Mouse (Mus musculus) heart, embryonic 11.5 days (tissue): ENCODE data around the gene Cadm2. TPM values are rescaled to one million over a fixed set of nuclear protein-coding genes. Genes with fewer than 3 reads are reported as not detected.

Experiments used
- ATAC-seq: fragments of 200-750 bp; cut with Nextera tagmentation; replicated peaks from 2 replicates; pipeline ENCODE4 v1.8.0; 2017; ENCODE audit warnings: moderate library complexity; ENCODE audit not compliant: insufficient number of reproducible peaks, low FRiP score, low TSS enrichment
- H3K27ac ChIP-seq: fragments of 300-500 bp; sonication (generic); 2 replicates; pipeline ENCODE4 v1.5.1; 2014; ENCODE audit warnings: mild to moderate bottlenecking, low read depth, low read length
- H3K27me3 ChIP-seq: fragments of 300-500 bp; sonication (generic); 2 replicates; pipeline ENCODE4 v1.6.1; 2014; ENCODE audit warnings: mild to moderate bottlenecking, low read length, mixed read lengths; ENCODE audit not compliant: control insufficient read depth, insufficient read depth
- H3K36me3 ChIP-seq: fragments of 300-500 bp; sonication (generic); 2 replicates; pipeline ENCODE4 v1.6.1; 2014; ENCODE audit warnings: mild to moderate bottlenecking, low read length, moderate library complexity, mixed read lengths; ENCODE audit not compliant: control insufficient read depth, insufficient read depth
- H3K4me1 ChIP-seq: fragments of 300-500 bp; sonication (generic); 2 replicates; pipeline ENCODE4 v1.6.1; 2014; ENCODE audit warnings: low read length; ENCODE audit not compliant: control insufficient read depth, insufficient read depth
- H3K4me2 ChIP-seq: fragments of 300-500 bp; sonication (generic); 2 replicates; pipeline ENCODE4 v1.6.1; 2014; ENCODE audit warnings: mild to moderate bottlenecking, moderate library complexity
- H3K4me3 ChIP-seq: fragments of 300-500 bp; sonication (generic); 2 replicates; pipeline ENCODE4 v1.5.1; 2014; ENCODE audit warnings: low read depth, low read length
- H3K9ac ChIP-seq: fragments of 300-500 bp; sonication (generic); 2 replicates; pipeline ENCODE4 v1.6.1; 2014; ENCODE audit warnings: mild to moderate bottlenecking, low read depth, low read length, moderate library complexity
- H3K9me3 ChIP-seq: fragments of 300-500 bp; sonication (generic); replicated peaks from 2 replicates; pipeline ENCODE4 v1.6.1; 2016; ENCODE audit warnings: low read length; ENCODE audit not compliant: control insufficient read depth
- WGBS: fragments of 180-500 bp; shearing (Covaris S2); extraction: QIAGEN DNeasy Blood & Tissue Kit; methylation state at CpG from one replicate; pipeline ENCODE4 v1.1.7; 2014; ENCODE audit not compliant: insufficient replicate concordance; 5-methylcytosine and 5-hydroxymethylcytosine counted together
- polyA plus RNA-seq: library from polyadenylated mRNA; unstranded; fragments of >200 nt; fragmentation: Nextera tagmentation; extraction: Ambion mirVana; gene quantifications from 2 replicates; pipeline ENCODE4 v1.2.1, GENCODE M21; 2014

Gene Cadm2
- polyA plus RNA-seq, 1 experiment from 2014 or later: 0.52 TPM

DNA sequence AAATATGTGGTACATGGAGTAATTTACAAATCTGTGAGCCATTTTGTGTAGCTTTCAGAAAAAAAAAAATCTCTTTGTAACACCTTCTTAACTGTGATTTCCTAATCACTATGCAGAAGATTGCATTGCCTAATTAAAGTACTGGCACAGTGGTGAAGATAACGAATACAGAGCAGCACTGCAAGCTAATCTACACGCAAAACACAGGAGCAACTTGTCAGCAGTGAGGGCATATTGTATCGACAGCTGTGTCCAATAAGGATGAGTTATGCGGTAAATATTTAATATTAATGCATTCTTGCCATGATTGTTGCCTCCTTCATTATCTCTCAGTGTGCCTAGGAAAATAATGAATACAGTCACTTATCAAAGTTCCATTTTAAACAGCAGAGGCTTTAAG is 445.3 kb downstream of the Cadm2 start:
- Histone ChIP-seq H3K4me3 (no peak overlapping the region), H3K9ac (no peak overlapping the region), H3K27ac (no peak overlapping the region), H3K9me3 (no peaks in the 10 kb centered on the region), H3K27me3 (no peaks in the 10 kb centered on the region), H3K4me1 (no peaks in the 10 kb centered on the region), H3K4me2 (no peak overlapping the region), H3K36me3 (no peaks in the 10 kb centered on the region)
- no peak for ATAC-seq
- 73% methylated on average over 4 of the region's 4 CpGs for WGBS

DNA sequence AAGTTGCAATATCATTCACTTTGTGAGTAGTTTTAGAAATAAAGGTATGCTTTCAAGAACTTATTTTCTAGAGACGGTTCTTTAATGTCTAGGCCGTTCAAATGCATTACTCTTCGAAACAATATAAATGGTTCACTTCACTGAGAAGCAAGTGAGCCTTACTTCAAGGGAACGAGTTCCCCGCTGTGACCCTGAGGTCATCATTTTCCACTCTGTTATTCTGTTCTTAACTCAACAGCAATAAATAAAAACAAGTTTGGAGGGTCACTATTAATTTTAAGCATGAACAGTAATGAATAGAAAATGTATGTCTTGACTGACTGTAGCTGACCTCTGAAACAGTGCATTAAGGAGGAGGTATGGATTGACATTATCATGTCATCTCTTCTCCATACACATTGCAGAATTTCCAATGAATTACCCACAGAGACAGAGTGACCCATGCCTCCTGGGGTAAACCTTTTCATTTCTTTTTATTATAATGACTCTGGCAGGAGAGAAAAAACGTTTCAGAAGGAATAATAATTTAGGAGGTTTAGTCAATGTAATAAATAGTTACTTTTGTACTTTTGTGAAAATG is 458.4 kb downstream of the Cadm2 start:
- no peaks in the 10 kb centered on the region for H3K27me3 ChIP-seq
- 78% methylated on average over 6 of the region's 6 CpGs for WGBS
- ATAC-seq: no peak
- H3K4me1 ChIP-seq: no peaks in the 10 kb centered on the region
- no peak overlapping the region for H3K4me2 ChIP-seq
- H3K36me3 ChIP-seq: no peaks in the 10 kb centered on the region
- H3K27ac ChIP-seq: no peak overlapping the region
- H3K9ac ChIP-seq: no peak overlapping the region
- H3K4me3 ChIP-seq: no peak overlapping the region
- no peaks in the 10 kb centered on the region for H3K9me3 ChIP-seq

DNA sequence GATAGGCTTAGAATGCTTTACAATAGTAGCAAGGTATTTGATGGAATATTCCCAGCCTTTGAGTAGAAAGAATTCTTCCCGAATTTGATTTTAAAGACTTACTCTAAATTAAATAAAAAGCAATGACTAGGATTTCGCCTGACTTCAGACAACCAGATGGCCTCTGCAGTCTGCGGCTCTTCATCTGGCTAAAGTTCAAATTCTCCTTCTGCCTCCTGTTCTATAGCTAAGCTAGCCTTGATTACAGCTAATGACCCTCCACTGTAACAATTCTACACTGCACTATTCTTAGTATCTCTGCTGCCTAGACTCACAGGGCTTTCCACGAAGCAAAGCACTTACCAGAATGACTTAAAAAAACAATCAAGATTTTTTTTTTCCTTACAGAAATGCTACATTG is 495.9 kb downstream of the Cadm2 start:
- Histone ChIP-seq H3K9ac (no peak overlapping the region), H3K4me2 (no peak overlapping the region), H3K9me3 (no peaks in the 10 kb centered on the region), H3K4me1 (no peaks in the 10 kb centered on the region), H3K36me3 (no peaks in the 10 kb centered on the region), H3K27ac (no peak overlapping the region), H3K27me3 (no peaks in the 10 kb centered on the region), H3K4me3 (no peak overlapping the region)
- ATAC-seq: no peak
- WGBS: 66% methylated on average over 4 of the region's 4 CpGs

- 59% methylated on average over 5 of the region's 5 CpGs for WGBS
- no peak for ATAC-seq
- Histone ChIP-seq H3K27ac (no peak overlapping the region), H3K4me3 (no peak overlapping the region), H3K4me2 (no peak overlapping the region), H3K36me3 (no peaks in the 10 kb centered on the region), H3K9me3 (no peaks in the 10 kb centered on the region), H3K27me3 (no peaks in the 10 kb centered on the region), H3K9ac (no peak overlapping the region), H3K4me1 (no peaks in the 10 kb centered on the region)
Observed at GRCm38 (mm10) chr16:67122532-67122931, 498.2 kb downstream of the Cadm2 start.

- H3K27ac ChIP-seq: no peak overlapping the region
- H3K27me3 ChIP-seq: no peaks in the 10 kb centered on the region
- H3K4me3 ChIP-seq: no peak overlapping the region
- no peak for ATAC-seq
- H3K36me3 ChIP-seq: no peaks in the 10 kb centered on the region
- 81% methylated on average over 3 of the region's 3 CpGs for WGBS
- H3K4me2 ChIP-seq: no peak overlapping the region
- H3K4me1 ChIP-seq: no peaks in the 10 kb centered on the region
- H3K9ac ChIP-seq: no peak overlapping the region
- no peaks in the 10 kb centered on the region for H3K9me3 ChIP-seq
Observed at GRCm38 (mm10) chr16:67121781-67122180, 498.9 kb downstream of the Cadm2 start.

- Histone ChIP-seq H3K4me3 (no peak overlapping the region), H3K36me3 (no peaks in the 10 kb centered on the region), H3K9me3 (no peaks in the 10 kb centered on the region), H3K9ac (no peak overlapping the region), H3K4me2 (no peak overlapping the region), H3K4me1 (no peaks in the 10 kb centered on the region), H3K27ac (no peak overlapping the region), H3K27me3 (no peaks in the 10 kb centered on the region)
- no peak for ATAC-seq
- 56% methylated on average over 8 of the region's 8 CpGs for WGBS
Observed at GRCm38 (mm10) chr16:67106478-67107061, 514.1 kb downstream of the Cadm2 start.

DNA sequence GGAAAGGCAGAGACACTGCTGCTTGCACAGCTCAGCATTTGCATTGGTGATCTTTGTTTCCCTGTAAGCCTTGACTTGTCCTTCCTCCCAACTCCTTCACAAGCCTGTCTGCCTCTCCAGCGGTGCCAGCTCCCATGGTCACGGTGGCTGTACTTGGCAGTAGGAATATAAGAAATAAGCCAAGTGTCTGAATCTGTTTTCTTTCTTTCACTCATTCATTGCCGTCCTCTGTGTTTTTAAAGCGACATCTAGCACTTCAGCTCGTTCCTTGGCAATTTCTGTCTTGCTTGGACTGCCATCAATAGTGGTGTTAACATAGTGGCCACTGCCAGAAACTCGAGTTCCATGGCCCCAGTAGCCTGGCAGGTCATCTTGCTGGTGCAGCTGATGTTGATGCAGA is 524.0 kb downstream of the Cadm2 start:
- Histone ChIP-seq H3K9me3 (no peaks in the 10 kb centered on the region), H3K9ac (no peak overlapping the region), H3K4me3 (no peak overlapping the region), H3K27me3 (no peaks in the 10 kb centered on the region), H3K4me1 (no peaks in the 10 kb centered on the region), H3K36me3 (no peaks in the 10 kb centered on the region), H3K4me2 (no peak overlapping the region), H3K27ac (no peak overlapping the region)
- ATAC-seq: no peak
- WGBS: 71% methylated on average over 6 of the region's 6 CpGs

DNA sequence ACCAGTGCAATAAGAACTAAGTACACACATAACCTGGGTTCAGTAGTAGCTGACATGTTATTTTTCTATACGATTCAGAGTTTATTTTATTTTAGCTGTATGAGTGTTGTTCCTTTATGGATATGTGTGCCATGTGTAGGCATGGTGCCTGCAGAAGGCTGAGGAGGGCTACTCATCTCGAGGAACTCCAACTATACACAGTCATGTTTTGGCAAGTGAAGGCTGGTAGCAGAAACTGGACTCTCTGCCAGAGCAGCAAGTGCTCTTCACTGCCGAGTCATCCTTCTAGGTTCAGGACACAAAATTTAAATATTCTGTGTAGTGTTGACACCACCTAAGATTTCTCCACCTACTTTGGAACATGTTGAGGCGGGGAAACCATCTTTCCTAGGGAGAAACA is 524.8 kb downstream of the Cadm2 start:
- Histone ChIP-seq H3K4me2 (no peak overlapping the region), H3K9ac (no peak overlapping the region), H3K36me3 (no peaks in the 10 kb centered on the region), H3K27ac (no peak overlapping the region), H3K9me3 (no peaks in the 10 kb centered on the region), H3K4me3 (no peak overlapping the region), H3K27me3 (no peaks in the 10 kb centered on the region), H3K4me1 (no peaks in the 10 kb centered on the region)
- ATAC-seq: no peak
- WGBS: 74% methylated on average over 4 of the region's 4 CpGs

DNA sequence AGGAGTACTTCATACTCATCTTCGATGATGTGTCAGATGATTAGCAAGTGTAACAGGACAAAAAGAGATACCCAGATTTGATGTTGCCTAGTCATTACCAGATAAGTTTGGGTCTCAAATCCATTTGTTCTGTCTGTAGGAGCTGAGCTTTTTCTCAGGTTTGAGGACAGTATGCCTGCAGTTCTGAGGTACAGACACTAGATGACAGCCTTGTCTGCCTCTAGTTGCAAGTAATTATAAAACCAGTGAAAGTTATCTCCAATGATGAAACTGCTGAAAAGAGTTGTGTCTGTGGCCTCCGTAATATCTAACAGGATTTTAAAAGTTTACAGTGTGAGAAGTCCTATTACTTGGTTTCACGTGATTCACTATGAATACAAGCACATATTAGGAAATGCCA is 531.0 kb downstream of the Cadm2 start:
- Histone ChIP-seq H3K36me3 (no peaks in the 10 kb centered on the region), H3K27me3 (no peaks in the 10 kb centered on the region), H3K27ac (no peak overlapping the region), H3K4me1 (no peaks in the 10 kb centered on the region), H3K9me3 (no peaks in the 10 kb centered on the region), H3K4me3 (no peak overlapping the region), H3K4me2 (no peak overlapping the region), H3K9ac (no peak overlapping the region)
- WGBS: 55% methylated on average over 3 of the region's 3 CpGs
- ATAC-seq: no peak
